Mouse (Mus musculus): ENCODE results near the gene Dnah12. TPM values are rescaled to one million over a fixed set of nuclear protein-coding genes. Genes with fewer than 3 reads are reported as not detected.

The Dnah12 gene
- total RNA-seq, 2 experiments from 2014 or later = 0.07 to 0.14 TPM

- no peak for TF ChIP-seq CTCF (IDR thresholded peaks at IDR 0.05)
- DNase-seq (ENCODE audit: extremely low spot score in 1 of 2, low spot score in 2 of 2) = no peak
- H3K27ac ChIP-seq = no peak overlapping the region
- intact Hi-C loops (cut with DNase I) = no loop called here
- no peak overlapping the region for H3K4me3 ChIP-seq
Measured at GRCm38 (mm10) chr14:26816785-26817184, 123.7 kb downstream of the Dnah12 start.

- no peak for TF ChIP-seq CTCF (IDR thresholded peaks at IDR 0.05)
- Histone ChIP-seq H3K27ac (no peak overlapping the region), H3K4me3 (no peak overlapping the region)
- intact Hi-C loops (cut with DNase I) = no loop called here
- DNase-seq (ENCODE audit: extremely low spot score in 1 of 2, low spot score in 2 of 2) = no peak
Measured at GRCm38 (mm10) chr14:26826020-26826419, 132.9 kb downstream of the Dnah12 start.

GRCm38 (mm10) chr14:26853053-26853452 is 160.0 kb downstream of the Dnah12 start:
- Histone ChIP-seq H3K4me3 (no peak overlapping the region), H3K27ac (no peak overlapping the region)
- TF ChIP-seq CTCF (IDR thresholded peaks at IDR 0.05) = no peak
- no peak for DNase-seq (ENCODE audit: extremely low spot score in 1 of 2, low spot score in 2 of 2)
- intact Hi-C loops (cut with DNase I) = no loop called here

- Histone ChIP-seq H3K4me3 (no peak overlapping the region), H3K27ac (no peak overlapping the region)
- intact Hi-C loops (cut with DNase I) = no loop called here
- no peak for DNase-seq (ENCODE audit: extremely low spot score in 1 of 2, low spot score in 2 of 2)
- no peak for TF ChIP-seq CTCF (IDR thresholded peaks at IDR 0.05)
Measured at GRCm38 (mm10) chr14:26854066-26854465, 161.0 kb downstream of the Dnah12 start.

- intact Hi-C loops (cut with DNase I) = no loop called here
- H3K4me3 ChIP-seq = no peak overlapping the region
- DNase-seq (ENCODE audit: extremely low spot score in 1 of 2, low spot score in 2 of 2) = no peak
- TF ChIP-seq CTCF (IDR thresholded peaks at IDR 0.05) = no peak
- H3K27ac ChIP-seq = no peak overlapping the region
Measured at GRCm38 (mm10) chr14:26858364-26858763, 165.3 kb downstream of the Dnah12 start.

- Histone ChIP-seq H3K27ac (no peak overlapping the region), H3K4me3 (no peak overlapping the region)
- no peak for DNase-seq (ENCODE audit: extremely low spot score in 1 of 2, low spot score in 2 of 2)
- TF ChIP-seq CTCF (IDR thresholded peaks at IDR 0.05) = no peak
- intact Hi-C loops (cut with DNase I) = no loop called here
Measured at GRCm38 (mm10) chr14:26859024-26859423, 165.9 kb downstream of the Dnah12 start.

- no peak overlapping the region for H3K4me3 ChIP-seq
- intact Hi-C loops (cut with DNase I) = no loop called here
- DNase-seq (ENCODE audit: extremely low spot score in 1 of 2, low spot score in 2 of 2) = no peak
- TF ChIP-seq CTCF (IDR thresholded peaks at IDR 0.05) = no peak; the same call in 1 of the 2 replicates
- no peak overlapping the region for H3K27ac ChIP-seq
Measured at GRCm38 (mm10) chr14:26867356-26867755, 174.3 kb downstream of the Dnah12 start.

- H3K27ac ChIP-seq = no peak overlapping the region
- intact Hi-C loops (cut with DNase I) = no loop called here
- no peak overlapping the region for H3K4me3 ChIP-seq
- no peak for DNase-seq (ENCODE audit: extremely low spot score in 1 of 2, low spot score in 2 of 2)
- no peak for TF ChIP-seq CTCF (IDR thresholded peaks at IDR 0.05)
Measured at GRCm38 (mm10) chr14:26868299-26868698, 175.2 kb downstream of the Dnah12 start.

- intact Hi-C loops (cut with DNase I) = no loop called here
- TF ChIP-seq CTCF (IDR thresholded peaks at IDR 0.05) = no peak
- no peak for DNase-seq (ENCODE audit: extremely low spot score in 1 of 2, low spot score in 2 of 2)
- H3K27ac ChIP-seq = no peak overlapping the region
- H3K4me3 ChIP-seq = no peak overlapping the region
Measured at GRCm38 (mm10) chr14:26878756-26879155, 185.7 kb downstream of the Dnah12 start.

GRCm38 (mm10) chr14:26879976-26880375 is 186.9 kb downstream of the Dnah12 start:
- no peak overlapping the region for H3K27ac ChIP-seq
- intact Hi-C loops (cut with DNase I) = no loop called here
- no peak for TF ChIP-seq CTCF (IDR thresholded peaks at IDR 0.05)
- no peak overlapping the region for H3K4me3 ChIP-seq
- DNase-seq (ENCODE audit: extremely low spot score in 1 of 2, low spot score in 2 of 2) = no peak

GRCm38 (mm10) chr14:26881700-26882099 is 188.6 kb downstream of the Dnah12 start:
- no peak for DNase-seq (ENCODE audit: extremely low spot score in 1 of 2, low spot score in 2 of 2)
- Histone ChIP-seq H3K4me3 (no peak overlapping the region), H3K27ac (no peak overlapping the region)
- intact Hi-C loops (cut with DNase I) = no loop called here
- TF ChIP-seq CTCF (IDR thresholded peaks at IDR 0.05) = no peak

- DNase-seq (ENCODE audit: extremely low spot score in 1 of 2, low spot score in 2 of 2) = no peak
- Histone ChIP-seq H3K4me3 (no peak overlapping the region), H3K27ac (no peak overlapping the region)
- intact Hi-C loops (cut with DNase I) = no loop called here
- TF ChIP-seq CTCF (IDR thresholded peaks at IDR 0.05) = no peak
Measured at GRCm38 (mm10) chr14:26887244-26887643, 194.2 kb downstream of the Dnah12 start.

GRCm38 (mm10) chr14:26890777-26891176 is 197.7 kb downstream of the Dnah12 start:
- intact Hi-C loops (cut with DNase I) = loop anchor here (10.0 kb wide), 1 partner anchor 106 kb away; no protein-coding TSS in a partner anchor
- DNase-seq (ENCODE audit: extremely low spot score in 1 of 2, low spot score in 2 of 2) = no peak
- no peak for TF ChIP-seq CTCF (IDR thresholded peaks at IDR 0.05)
- no peak overlapping the region for H3K4me3 ChIP-seq
- H3K27ac ChIP-seq = no peak overlapping the region

All from left cerebral cortex, adult 2 months (tissue).